ENCODE assay signal across 8 mouse cellular contexts in genomic region chr3:108571443-108572294, GRCm38 (mm10). TPM values are rescaled to one million over a fixed set of nuclear protein-coding genes. Genes with fewer than 3 reads are reported as not detected.
DNase-seq lines count a peak whose midpoint lies in the region; ATAC-seq lines count a peak whose summit lies in the region.

Gene Taf13 (plus strand): TSS chr3:108571698.

- H3K4me1 ChIP-seq in brown adipose tissue, adult 24 weeks (ENCODE audit: control insufficient read depth, insufficient read depth, insufficient read length, low read length), result no peaks in the 10 kb centered on the region
- H3K4me1 ChIP-seq in heart, embryonic 14.5 days (ENCODE audit: control insufficient read depth in 2 of 2, insufficient read depth in 2 of 2, low read length in 2 of 2), result peaks cover 4 to 6% of the 10 kb centered on the region in 2 experiments; a peak in 3 of 4 replicates
- peaks cover 24% of the 10 kb centered on the region for H3K4me1 ChIP-seq in liver, embryonic 13.5 days (replicated peaks)
- H3K4me1 ChIP-seq in stomach, embryonic 16.5 days (ENCODE audit: control insufficient read depth, insufficient read depth, low read length), result peaks cover 9% of the 10 kb centered on the region; the same call in 1 of the 2 replicates

- no peaks in the 10 kb centered on the region for H3K27me3 ChIP-seq in heart, embryonic 14.5 days (ENCODE audit: control insufficient read depth, insufficient read depth, low read length)
- peaks cover 17% of the 10 kb centered on the region for H3K27me3 ChIP-seq in liver, embryonic 13.5 days
- no peaks in the 10 kb centered on the region for H3K27me3 ChIP-seq in stomach, embryonic 16.5 days (ENCODE audit: control insufficient read depth, insufficient read depth, low read length)

- ATAC-seq in heart, embryonic 14.5 days (ENCODE audit: insufficient number of reproducible peaks, insufficient read depth, low FRiP score, low read depth), result peak; percentile 97
- ATAC-seq in liver, embryonic 13.5 days (ENCODE audit: low read depth), result peak; percentile 98
- ATAC-seq in stomach, embryonic 16.5 days (ENCODE audit: insufficient read depth, low FRiP score), result peak; percentile 98

- WGBS in heart, embryonic 14.5 days, result 2% methylated on average over 42 of the region's 42 CpGs
- WGBS in liver, embryonic 13.5 days (ENCODE audit: insufficient replicate concordance), result under 1% methylated on average over 42 of the region's 42 CpGs
- WGBS in stomach, embryonic 16.5 days, result under 1% methylated on average over 42 of the region's 42 CpGs

- H3K36me3 ChIP-seq in heart, embryonic 14.5 days (ENCODE audit: control insufficient read depth, insufficient read depth, low read length), result no peaks in the 10 kb centered on the region
- H3K36me3 ChIP-seq in liver, embryonic 13.5 days, result no peaks in the 10 kb centered on the region
- no peaks in the 10 kb centered on the region for H3K36me3 ChIP-seq in stomach, embryonic 16.5 days (ENCODE audit: control insufficient read depth, insufficient read depth, low read length)

- H3K9me3 ChIP-seq in heart, embryonic 14.5 days (ENCODE audit: control insufficient read depth, low read length), result no peaks in the 10 kb centered on the region
- H3K9me3 ChIP-seq in liver, embryonic 13.5 days (replicated peaks), result no peaks in the 10 kb centered on the region
- H3K9me3 ChIP-seq in stomach, embryonic 16.5 days (replicated peaks; ENCODE audit: control insufficient read depth, low read length), result no peaks in the 10 kb centered on the region

- peak within 1 kb of the TSS; percentile 88 for H3K9ac ChIP-seq in heart, embryonic 14.5 days (ENCODE audit: low read length)
- peak within 1 kb of the TSS; percentile 88 for H3K9ac ChIP-seq in liver, embryonic 13.5 days
- peak within 1 kb of the TSS; percentile 76 for H3K9ac ChIP-seq in stomach, embryonic 16.5 days (ENCODE audit: low read length)

- DNase-seq in CD4-positive, CD25-positive, alpha-beta regulatory T cell, adult 2 months (ENCODE audit: low read depth, low spot score), result peak; percentile 98
- peak; percentile 63 for DNase-seq in fat pad, adult 2 months (ENCODE audit: extremely low read depth, low read depth, low spot score)
- DNase-seq in kidney, postnatal 14 days, result peak; percentile 98
- DNase-seq in liver, embryonic 13.5 days, result peak; percentile 93
- peak; percentile 95 for DNase-seq in neural tube, embryonic 10.5 days (ENCODE audit: extremely low spot score, low spot score)

- peak within 1 kb of the TSS; percentile 70 for H3K4me3 ChIP-seq in brown adipose tissue, adult 24 weeks (ENCODE audit: insufficient read depth, low read depth, low read length)
- peak within 1 kb of the TSS; percentile 58 to 77 for H3K4me3 ChIP-seq in heart, embryonic 14.5 days (ENCODE audit: control insufficient read depth in 1 of 2, insufficient read depth in 1 of 2, low read depth in 1 of 2, low read length in 2 of 2)
- peak within 1 kb of the TSS; percentile 82 for H3K4me3 ChIP-seq in liver, embryonic 13.5 days (replicated peaks)
- peak within 1 kb of the TSS; percentile 57 for H3K4me3 ChIP-seq in stomach, embryonic 16.5 days (replicated peaks; ENCODE audit: low read length)

- peak within 1 kb of the TSS; percentile 76 for H3K4me2 ChIP-seq in heart, embryonic 14.5 days (ENCODE audit: low read length)
- peak within 1 kb of the TSS; percentile 89 for H3K4me2 ChIP-seq in liver, embryonic 13.5 days
- H3K4me2 ChIP-seq in stomach, embryonic 16.5 days (ENCODE audit: low read depth, low read length), result peak within 1 kb of the TSS; percentile 60

- peak within 1 kb of the TSS; percentile 80 for H3K27ac ChIP-seq in brown adipose tissue, adult 24 weeks (replicated peaks; ENCODE audit: low read depth, low read length)
- peak within 1 kb of the TSS; percentile 58 to 73 for H3K27ac ChIP-seq in heart, embryonic 14.5 days (replicated peaks in 1 of 2; ENCODE audit: control insufficient read depth in 1 of 2, insufficient read depth in 1 of 2, low read depth in 2 of 2, low read length in 2 of 2)
- peak within 1 kb of the TSS; percentile 78 for H3K27ac ChIP-seq in liver, embryonic 13.5 days
- H3K27ac ChIP-seq in stomach, embryonic 16.5 days (ENCODE audit: low read length), result peak within 1 kb of the TSS; percentile 16

RNA-seq across cellular contexts. Expression of gene Taf13, which starts in this region (rescaled TPM):
- polyA plus RNA-seq in brown adipose tissue, adult 24 weeks (2012; ENCODE audit: insufficient read depth, insufficient read length, missing spikeins), result 23.7 and 42.7 TPM in 2 replicates
- polyA plus RNA-seq in heart, embryonic 14.5 days (2014; fragmentation: Nextera tagmentation; extraction: Ambion mirVana), result 23.3 and 24.8 TPM in 2 replicates
- polyA plus RNA-seq in liver, embryonic 13.5 days (2015; fragmentation: Nextera tagmentation; extraction: Ambion mirVana), result 13.0 and 17.4 TPM in 2 replicates
- 47.1 and 47.7 TPM in 2 replicates for polyA plus RNA-seq in stomach, embryonic 16.5 days (2015; fragmentation: Nextera tagmentation; extraction: Ambion mirVana)

Comparison
In these comparisons a context has a peak if more than half of its experiments do, and no peak if none do; other contexts are left out.
1. Peak in every context shown above with its lines: DNase-seq, ATAC-seq, H3K4me3 ChIP-seq and H3K27ac ChIP-seq.
2. H3K27ac ChIP-seq: peak in every context shown above with its lines; median percentile 80 in brown adipose tissue, adult 24 weeks; 78 in liver, embryonic 13.5 days; 66 in heart, embryonic 14.5 days; 16 in stomach, embryonic 16.5 days.